Mouse (Mus musculus): ENCODE data around the gene Kcnc1. TPM values are rescaled to one million over a fixed set of nuclear protein-coding genes. Genes with fewer than 3 reads are reported as not detected.

Kcnc1 gene
- polyA plus RNA-seq, 1 experiment from 2014 or later = 0.50 TPM

DNA sequence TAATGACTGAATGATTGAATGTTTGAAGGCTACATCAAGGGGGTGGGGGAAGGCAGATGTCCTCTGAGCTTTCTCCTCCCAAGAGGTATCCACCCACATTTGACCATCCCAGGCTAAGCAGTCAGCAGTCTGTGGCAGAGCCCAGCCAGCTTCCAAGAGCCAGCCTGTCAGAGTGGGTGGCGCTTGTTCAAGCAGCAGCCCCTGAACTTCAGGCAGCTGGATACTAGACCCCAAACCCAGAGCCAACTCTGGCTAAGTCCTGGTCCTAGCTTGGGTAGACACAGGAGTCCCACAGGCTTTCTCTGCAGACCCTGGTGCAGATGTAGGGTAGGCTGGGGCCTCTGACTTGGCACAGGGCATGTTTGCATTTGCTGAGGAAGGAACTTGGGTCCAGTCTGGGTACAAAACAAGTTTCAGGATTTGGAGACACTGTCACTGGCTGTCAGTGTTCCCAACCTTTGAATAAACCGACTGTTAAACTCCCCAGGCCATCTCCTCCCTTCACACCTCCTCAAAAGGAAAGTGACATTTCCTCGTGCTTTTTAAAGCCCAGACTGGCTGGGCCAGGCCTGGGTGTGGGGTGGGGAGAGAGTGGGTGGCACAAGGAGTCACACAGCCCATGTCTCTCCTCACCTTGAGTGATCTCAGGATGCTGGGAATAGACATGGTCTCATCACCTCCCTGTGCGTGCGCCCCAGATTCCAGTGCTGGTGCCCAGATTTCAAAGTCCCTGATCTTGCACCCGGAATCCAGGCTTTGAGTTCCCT is 17.8 kb downstream of the Kcnc1 start:
- Histone ChIP-seq H3K9ac (ENCODE audit: low read depth, low read length) (no peak overlapping the region), H3K4me2 (ENCODE audit: low read depth, low read length) (no peak overlapping the region), H3K27me3 (replicated peaks; ENCODE audit: control insufficient read depth, insufficient read depth, low read length) (no peaks in the 10 kb centered on the region), H3K4me3 (ENCODE audit: low read length) (no peak overlapping the region), H3K9me3 (ENCODE audit: control insufficient read depth, low read length) (no peaks in the 10 kb centered on the region), H3K36me3 (ENCODE audit: control insufficient read depth, insufficient read depth, low read length) (no peaks in the 10 kb centered on the region), H3K4me1 (ENCODE audit: control insufficient read depth, insufficient read depth, low read length) (no peaks in the 10 kb centered on the region), H3K27ac (ENCODE audit: low read length) (no peak overlapping the region)
- no peak for ATAC-seq
- WGBS = 53% methylated on average over 6 of the region's 6 CpGs

DNA sequence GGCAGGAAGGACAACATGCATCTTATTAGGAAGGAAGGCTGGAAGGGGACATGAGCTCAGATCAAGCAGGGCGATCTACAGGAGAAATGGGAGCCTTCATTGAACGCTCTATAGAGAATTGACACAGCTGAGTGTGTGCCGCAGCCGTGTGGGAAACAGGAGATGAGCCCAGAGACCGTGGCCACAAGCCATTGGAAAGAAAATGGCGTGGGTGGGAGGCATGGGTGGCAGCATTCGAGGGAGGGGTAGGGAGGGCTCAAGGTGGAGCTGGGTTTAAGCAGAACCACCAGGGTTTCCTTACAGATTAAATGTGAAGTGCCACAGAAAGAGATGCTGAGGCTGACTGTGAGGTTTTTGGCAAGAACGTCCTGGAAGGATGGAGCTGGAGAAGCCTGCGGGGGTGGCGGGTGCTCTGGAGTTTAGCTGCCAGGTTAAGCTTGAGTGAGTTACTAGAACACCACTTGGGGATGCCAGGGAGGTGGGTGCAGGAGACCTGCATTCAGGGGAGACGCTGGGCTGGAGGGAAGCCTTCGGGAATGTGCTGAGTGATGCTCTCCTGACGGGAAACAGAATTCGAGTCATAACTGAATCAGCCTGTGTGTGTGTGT is 19.6 kb downstream of the Kcnc1 start:
- Histone ChIP-seq H3K36me3 (ENCODE audit: control insufficient read depth, insufficient read depth, low read length) (no peaks in the 10 kb centered on the region), H3K4me1 (ENCODE audit: control insufficient read depth, insufficient read depth, low read length) (no peaks in the 10 kb centered on the region), H3K9me3 (ENCODE audit: control insufficient read depth, low read length) (no peaks in the 10 kb centered on the region), H3K4me3 (ENCODE audit: low read length) (no peak overlapping the region), H3K4me2 (ENCODE audit: low read depth, low read length) (no peak overlapping the region), H3K27ac (ENCODE audit: low read length) (no peak overlapping the region), H3K9ac (ENCODE audit: low read depth, low read length) (no peak overlapping the region), H3K27me3 (replicated peaks; ENCODE audit: control insufficient read depth, insufficient read depth, low read length) (no peaks in the 10 kb centered on the region)
- 72% methylated on average over 14 of the region's 14 CpGs for WGBS
- ATAC-seq = no peak

DNA sequence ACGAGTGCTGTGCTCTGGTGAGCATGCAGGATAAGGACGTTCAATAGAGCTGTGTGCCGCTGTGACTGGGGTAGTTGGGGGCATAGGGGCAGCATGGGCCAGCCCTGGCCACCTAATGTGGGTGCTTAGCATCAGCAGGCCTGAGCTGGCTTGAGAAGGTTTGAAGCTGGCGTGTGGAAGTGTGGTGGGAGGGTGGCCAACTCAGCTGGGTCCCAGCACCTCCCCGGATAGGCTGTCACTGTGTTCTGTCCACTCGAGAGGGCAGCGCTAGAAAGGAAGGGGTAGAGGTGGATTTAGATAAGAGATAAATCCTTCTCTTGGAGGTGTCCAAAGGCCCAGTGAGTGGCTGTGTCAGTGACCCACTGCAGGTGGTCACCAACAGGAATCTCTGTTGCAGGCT is 21.2 kb downstream of the Kcnc1 start:
- WGBS = 72% methylated on average over 7 of the region's 7 CpGs
- Histone ChIP-seq H3K36me3 (ENCODE audit: control insufficient read depth, insufficient read depth, low read length) (no peaks in the 10 kb centered on the region), H3K9ac (ENCODE audit: low read depth, low read length) (no peak overlapping the region), H3K27ac (ENCODE audit: low read length) (no peak overlapping the region), H3K4me3 (ENCODE audit: low read length) (no peak overlapping the region), H3K4me1 (ENCODE audit: control insufficient read depth, insufficient read depth, low read length) (no peaks in the 10 kb centered on the region), H3K27me3 (replicated peaks; ENCODE audit: control insufficient read depth, insufficient read depth, low read length) (no peaks in the 10 kb centered on the region), H3K9me3 (ENCODE audit: control insufficient read depth, low read length) (no peaks in the 10 kb centered on the region), H3K4me2 (ENCODE audit: low read depth, low read length) (no peak overlapping the region)
- no peak for ATAC-seq

DNA sequence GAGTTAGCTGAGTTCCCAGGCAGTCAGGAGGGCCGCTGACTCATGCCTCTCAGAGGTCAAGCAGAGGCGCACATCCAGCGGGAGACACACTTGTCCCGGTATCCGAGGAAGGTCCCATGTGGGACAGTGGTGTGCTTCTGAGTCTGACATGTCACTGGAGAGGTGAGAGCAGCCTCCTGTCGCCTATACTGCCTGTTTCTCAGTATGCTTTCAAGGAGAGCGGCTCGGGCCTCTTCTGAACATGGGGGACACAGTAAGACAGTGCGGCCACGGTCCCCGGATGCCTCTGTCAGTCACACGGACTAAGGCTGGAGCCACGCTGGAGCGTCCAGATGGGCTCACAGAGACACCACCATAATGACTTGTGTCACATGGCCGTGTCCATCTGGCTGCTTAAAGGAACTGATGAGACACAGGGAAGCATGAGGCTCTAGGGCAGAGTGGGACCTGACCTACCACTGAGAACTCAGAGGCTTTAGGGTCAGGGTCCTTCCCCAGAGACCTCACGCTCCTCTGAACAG is 21.9 kb downstream of the Kcnc1 start:
- H3K4me2 ChIP-seq (ENCODE audit: low read depth, low read length) = no peak overlapping the region
- H3K9me3 ChIP-seq (ENCODE audit: control insufficient read depth, low read length) = no peaks in the 10 kb centered on the region
- no peaks in the 10 kb centered on the region for H3K36me3 ChIP-seq (ENCODE audit: control insufficient read depth, insufficient read depth, low read length)
- ATAC-seq = no peak
- H3K27ac ChIP-seq (ENCODE audit: low read length) = no peak overlapping the region
- 77% methylated on average over 16 of the region's 16 CpGs for WGBS
- H3K4me1 ChIP-seq (ENCODE audit: control insufficient read depth, insufficient read depth, low read length) = no peaks in the 10 kb centered on the region
- H3K4me3 ChIP-seq (ENCODE audit: low read length) = no peak overlapping the region
- H3K9ac ChIP-seq (ENCODE audit: low read depth, low read length) = no peak overlapping the region
- no peaks in the 10 kb centered on the region for H3K27me3 ChIP-seq (replicated peaks; ENCODE audit: control insufficient read depth, insufficient read depth, low read length)

DNA sequence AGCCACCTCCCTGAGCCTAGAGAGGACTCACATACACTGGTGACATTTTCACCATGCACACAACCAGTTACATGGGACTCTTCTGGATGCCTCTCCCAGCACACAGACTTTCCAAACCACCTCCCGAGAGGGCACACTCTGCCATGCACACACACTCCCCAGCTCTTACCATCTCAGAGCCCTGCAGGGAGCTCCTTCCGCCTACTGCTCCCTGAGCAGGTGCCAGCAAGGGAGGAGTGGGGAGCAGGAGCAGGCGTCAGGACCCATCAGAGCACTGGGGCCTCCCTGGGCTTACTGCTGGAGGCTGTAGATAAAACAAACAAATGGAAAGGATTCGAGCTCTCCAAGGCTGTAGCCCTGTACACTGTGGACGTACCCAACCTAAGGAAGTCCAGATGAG is 25.2 kb downstream of the Kcnc1 start:
- H3K36me3 ChIP-seq (ENCODE audit: control insufficient read depth, insufficient read depth, low read length) = no peaks in the 10 kb centered on the region
- no peaks in the 10 kb centered on the region for H3K27me3 ChIP-seq (replicated peaks; ENCODE audit: control insufficient read depth, insufficient read depth, low read length)
- no peak for ATAC-seq
- H3K27ac ChIP-seq (ENCODE audit: low read length) = no peak overlapping the region
- WGBS = 23% methylated on average over 5 of the region's 5 CpGs
- H3K4me3 ChIP-seq (ENCODE audit: low read length) = no peak overlapping the region
- H3K9me3 ChIP-seq (ENCODE audit: control insufficient read depth, low read length) = no peaks in the 10 kb centered on the region
- H3K4me2 ChIP-seq (ENCODE audit: low read depth, low read length) = no peak overlapping the region
- no peak overlapping the region for H3K9ac ChIP-seq (ENCODE audit: low read depth, low read length)
- no peaks in the 10 kb centered on the region for H3K4me1 ChIP-seq (ENCODE audit: control insufficient read depth, insufficient read depth, low read length)

DNA sequence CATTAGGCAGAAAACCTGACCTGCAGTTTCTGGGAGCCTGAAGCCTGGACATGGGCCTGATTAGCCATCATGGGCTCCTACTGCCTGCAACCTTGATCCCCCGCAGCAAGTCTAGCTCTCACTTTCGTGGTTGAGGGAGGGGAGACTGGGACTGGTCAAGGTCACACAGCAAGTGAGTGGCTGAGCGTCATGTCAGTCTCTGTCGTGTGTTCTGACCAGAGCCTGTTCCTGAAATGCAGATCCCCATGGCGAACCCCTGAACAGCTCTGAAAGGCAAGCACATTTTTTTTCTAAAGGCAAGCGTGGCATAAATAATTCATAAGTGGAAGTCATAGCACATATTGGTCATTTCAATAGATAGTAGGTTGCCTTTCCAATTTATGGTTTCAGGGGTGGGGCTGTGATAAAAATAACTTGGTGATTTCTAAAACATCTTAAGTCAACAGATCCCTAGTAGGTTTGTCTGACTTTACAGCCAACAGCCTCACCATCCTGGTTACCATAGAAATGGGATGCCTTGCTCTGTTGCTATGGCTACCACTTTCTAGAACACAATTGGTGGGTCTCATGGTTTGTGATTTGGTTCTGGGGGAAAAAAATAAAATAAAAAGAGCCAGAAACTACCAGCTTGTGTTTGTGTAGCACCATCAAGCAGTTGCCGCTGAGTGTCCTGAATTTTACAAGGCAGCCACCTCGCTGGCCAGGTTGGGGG is 25.9 kb downstream of the Kcnc1 start:
- Histone ChIP-seq H3K4me1 (ENCODE audit: control insufficient read depth, insufficient read depth, low read length) (no peaks in the 10 kb centered on the region), H3K36me3 (ENCODE audit: control insufficient read depth, insufficient read depth, low read length) (no peaks in the 10 kb centered on the region), H3K4me3 (ENCODE audit: low read length) (no peak overlapping the region), H3K4me2 (ENCODE audit: low read depth, low read length) (no peak overlapping the region), H3K9me3 (ENCODE audit: control insufficient read depth, low read length) (no peaks in the 10 kb centered on the region), H3K27me3 (replicated peaks; ENCODE audit: control insufficient read depth, insufficient read depth, low read length) (no peaks in the 10 kb centered on the region), H3K27ac (ENCODE audit: low read length) (no peak overlapping the region), H3K9ac (ENCODE audit: low read depth, low read length) (no peak overlapping the region)
- WGBS = 67% methylated on average over 8 of the region's 8 CpGs
- no peak for ATAC-seq

DNA sequence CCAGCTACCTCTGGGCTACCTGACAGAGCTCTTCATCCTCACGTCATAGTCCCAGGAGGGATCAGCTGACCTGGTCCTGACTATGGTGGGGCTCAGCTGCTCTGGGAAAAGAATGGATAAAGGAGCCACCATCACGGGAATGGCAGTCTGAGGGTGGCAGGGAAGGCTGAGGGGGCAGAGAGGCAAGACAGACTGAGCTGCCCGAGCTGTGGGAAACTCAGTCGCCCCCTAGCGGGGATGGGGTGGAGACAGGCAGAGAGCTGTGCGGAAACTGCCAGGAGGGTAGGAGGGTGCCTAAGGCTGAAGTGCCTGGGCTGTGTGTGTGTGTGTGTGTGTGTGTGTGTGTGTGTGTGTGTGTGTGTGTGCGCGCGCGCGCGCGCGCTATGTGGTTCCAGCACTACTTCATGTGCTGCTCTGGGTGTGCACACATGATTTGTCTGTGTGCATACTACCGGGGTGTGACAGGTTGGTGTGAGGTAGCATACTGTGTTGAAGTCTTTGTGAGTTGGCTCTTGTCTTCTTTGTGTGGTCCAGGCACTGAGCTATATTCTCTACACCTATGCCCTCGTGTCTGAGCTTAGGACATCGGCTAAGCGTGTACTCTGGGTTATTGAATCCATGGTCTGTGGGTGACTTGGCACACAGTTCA is 26.6 kb downstream of the Kcnc1 start:
- WGBS = 52% methylated on average over 14 of the region's 18 CpGs
- ATAC-seq = no peak

DNA sequence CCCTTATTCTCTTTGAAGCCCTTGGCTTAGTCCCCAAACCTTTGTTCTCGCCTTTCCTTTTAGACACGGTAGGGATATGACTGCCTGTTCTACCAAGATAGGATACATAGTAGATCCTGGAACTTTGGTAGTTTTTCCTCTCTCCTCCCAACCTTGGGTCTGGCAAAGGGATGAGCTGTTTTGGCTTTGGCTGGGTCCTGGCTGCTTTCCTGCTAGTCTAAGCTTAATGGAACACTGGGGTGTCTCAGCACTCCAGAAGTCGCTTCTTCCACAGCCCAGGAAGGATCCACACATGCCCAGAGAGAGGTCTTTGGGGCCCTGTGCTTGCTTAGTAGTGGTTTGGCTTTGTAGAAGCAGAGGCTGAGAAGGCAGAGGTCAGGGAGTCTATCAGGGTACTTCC is 27.7 kb downstream of the Kcnc1 start:
- Histone ChIP-seq H3K36me3 (ENCODE audit: control insufficient read depth, insufficient read depth, low read length) (no peaks in the 10 kb centered on the region), H3K4me1 (ENCODE audit: control insufficient read depth, insufficient read depth, low read length) (no peaks in the 10 kb centered on the region), H3K4me2 (ENCODE audit: low read depth, low read length) (no peak overlapping the region), H3K9me3 (ENCODE audit: control insufficient read depth, low read length) (no peaks in the 10 kb centered on the region), H3K27ac (ENCODE audit: low read length) (no peak overlapping the region), H3K4me3 (ENCODE audit: low read length) (no peak overlapping the region), H3K27me3 (replicated peaks; ENCODE audit: control insufficient read depth, insufficient read depth, low read length) (no peaks in the 10 kb centered on the region), H3K9ac (ENCODE audit: low read depth, low read length) (no peak overlapping the region)
- WGBS = 80% methylated on average over 3 of the region's 3 CpGs
- ATAC-seq = no peak

More for the DNA sequence above, 26.6 kb downstream of the Kcnc1 start:
- Histone ChIP-seq H3K4me1 (ENCODE audit: control insufficient read depth, insufficient read depth, low read length) (no peaks in the 10 kb centered on the region), H3K9me3 (ENCODE audit: control insufficient read depth, low read length) (no peaks in the 10 kb centered on the region), H3K9ac (ENCODE audit: low read depth, low read length) (no peak overlapping the region), H3K36me3 (ENCODE audit: control insufficient read depth, insufficient read depth, low read length) (no peaks in the 10 kb centered on the region), H3K27me3 (replicated peaks; ENCODE audit: control insufficient read depth, insufficient read depth, low read length) (no peaks in the 10 kb centered on the region), H3K27ac (ENCODE audit: low read length) (no peak overlapping the region), H3K4me3 (ENCODE audit: low read length) (no peak overlapping the region), H3K4me2 (ENCODE audit: low read depth, low read length) (no peak overlapping the region)

DNA sequence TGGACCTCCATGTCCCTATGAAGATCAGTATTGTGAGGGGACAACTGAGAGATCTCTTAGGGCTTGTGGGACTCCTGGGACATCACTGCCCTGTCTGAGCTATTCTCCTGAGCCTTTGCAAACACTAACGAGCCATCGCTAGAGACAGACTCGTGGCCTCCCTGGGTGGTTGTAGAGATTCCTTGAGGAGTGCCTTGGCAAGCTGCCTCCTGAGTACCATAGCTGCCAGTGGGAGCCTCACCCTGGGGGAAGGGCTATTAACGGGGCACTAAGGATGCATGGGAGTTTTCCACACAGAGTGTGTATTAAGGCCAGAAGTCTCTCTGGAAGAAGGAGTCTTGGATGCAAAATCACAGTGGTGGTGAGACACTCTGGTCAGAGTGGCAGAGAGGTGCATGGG is 28.7 kb downstream of the Kcnc1 start:
- no peak for ATAC-seq
- Histone ChIP-seq H3K4me2 (ENCODE audit: low read depth, low read length) (no peak overlapping the region), H3K36me3 (ENCODE audit: control insufficient read depth, insufficient read depth, low read length) (no peaks in the 10 kb centered on the region), H3K27ac (ENCODE audit: low read length) (no peak overlapping the region), H3K27me3 (replicated peaks; ENCODE audit: control insufficient read depth, insufficient read depth, low read length) (no peaks in the 10 kb centered on the region), H3K9ac (ENCODE audit: low read depth, low read length) (no peak overlapping the region), H3K4me1 (ENCODE audit: control insufficient read depth, insufficient read depth, low read length) (no peaks in the 10 kb centered on the region), H3K9me3 (ENCODE audit: control insufficient read depth, low read length) (no peaks in the 10 kb centered on the region), H3K4me3 (ENCODE audit: low read length) (no peak overlapping the region)
- WGBS = 68% methylated on average over 4 of the region's 4 CpGs

All from intestine, embryonic 16.5 days (tissue).